Mouse (Mus musculus): ENCODE results near the gene Abce1. TPM values are rescaled to one million over a fixed set of nuclear protein-coding genes. Genes with fewer than 3 reads are reported as not detected.

Abce1 gene
- polyA plus RNA-seq (2012) = 11.8 and 12.9 TPM in 2 replicates

GRCm38 (mm10) chr8:79711064-79711961 lies at the start of gene Abce1, which contains the start of gene Anapc10:
Abce1 (minus strand) TSS chr8:79711740.
Anapc10 (plus strand) TSS chr8:79711820.

GRCm38 (mm10) chr8:79639586-79640451 lies 71.7 kb downstream of the Abce1 start, which contains the start of gene Otud4:
Otud4 (plus strand) TSS chr8:79639618.

Other genes starting within 250 kb of the Abce1 start
- gene Otud4, start 72.1 kb downstream of the Abce1 start, polyA plus RNA-seq (2012) = 4.5 and 7.1 TPM in 2 replicates
- 0.13 and 0.26 TPM in 2 replicates for gene Anapc10, start 80 bp upstream of the Abce1 start, polyA plus RNA-seq (2012)

All from megakaryocyte-erythroid progenitor cell, adult 5 weeks (primary cell).